Mouse (Mus musculus) urinary bladder, postnatal 25 days (tissue): ENCODE data around the gene Ak9.
A peak's percentile ranks its signal among the peaks of the same experiment; 100 is the strongest.

Experiments used
- DNase-seq: peaks from one replicate; pipeline ENCODE4 v3.0.0; 2022; ENCODE audit warnings: low spot score

The Ak9 gene

GRCm38 (mm10) chr10:41450780-41451522 is 147.2 kb downstream of the Ak9 start:
- DNase-seq, result no peak

- no peak for DNase-seq
These were observed 147.9 kb downstream of the Ak9 start for GRCm38 (mm10) chr10:41451656-41452055.

GRCm38 (mm10) chr10:41452791-41453190 is 149.0 kb downstream of the Ak9 start:
- DNase-seq, result no peak

GRCm38 (mm10) chr10:41459990-41460389 is 156.2 kb downstream of the Ak9 start:
- no peak for DNase-seq

GRCm38 (mm10) chr10:41460501-41460900 is 156.7 kb downstream of the Ak9 start:
- no peak for DNase-seq

GRCm38 (mm10) chr10:41461057-41461722 is 157.4 kb downstream of the Ak9 start:
- no peak for DNase-seq

- DNase-seq, result no peak
These were observed 160.7 kb downstream of the Ak9 start for GRCm38 (mm10) chr10:41464401-41464955.

GRCm38 (mm10) chr10:41467325-41467724 is 163.5 kb downstream of the Ak9 start:
- no peak for DNase-seq

- DNase-seq, result no peak
These were observed 166.9 kb downstream of the Ak9 start for GRCm38 (mm10) chr10:41470693-41471092.

GRCm38 (mm10) chr10:41472534-41472933 is 168.8 kb downstream of the Ak9 start:
- DNase-seq, result no peak

- DNase-seq, result no peak
These were observed 169.2 kb downstream of the Ak9 start for GRCm38 (mm10) chr10:41472962-41473481.

GRCm38 (mm10) chr10:41473782-41474468 is 170.1 kb downstream of the Ak9 start:
- DNase-seq, result no peak

GRCm38 (mm10) chr10:41474981-41475391 is 171.2 kb downstream of the Ak9 start:
- no peak for DNase-seq

GRCm38 (mm10) chr10:41476171-41477017 is 172.6 kb downstream of the Ak9 start, which contains the start of gene Mical1:
Gene Mical1 (plus strand): TSS chr10:41476314.
- DNase-seq, result peak; percentile 42

- DNase-seq, result no peak
These were observed 173.2 kb downstream of the Ak9 start for GRCm38 (mm10) chr10:41477018-41477277.

- peak; percentile 41 for DNase-seq
These were observed 173.8 kb downstream of the Ak9 start for GRCm38 (mm10) chr10:41477278-41478181.

- no peak for DNase-seq
These were observed 176.2 kb downstream of the Ak9 start for GRCm38 (mm10) chr10:41479961-41480360.

- no peak for DNase-seq
These were observed 177.4 kb downstream of the Ak9 start for GRCm38 (mm10) chr10:41480938-41481880.

- no peak for DNase-seq
These were observed 178.7 kb downstream of the Ak9 start for GRCm38 (mm10) chr10:41482446-41482845.
